Mouse (Mus musculus) 416B (cell line): ENCODE measurements around the gene Pole4.

Experiments
- DNase-seq: peaks from one replicate; pipeline ENCODE4 v3.0.0; 2011; ENCODE audit warnings: low read depth

Gene Pole4

DNA sequence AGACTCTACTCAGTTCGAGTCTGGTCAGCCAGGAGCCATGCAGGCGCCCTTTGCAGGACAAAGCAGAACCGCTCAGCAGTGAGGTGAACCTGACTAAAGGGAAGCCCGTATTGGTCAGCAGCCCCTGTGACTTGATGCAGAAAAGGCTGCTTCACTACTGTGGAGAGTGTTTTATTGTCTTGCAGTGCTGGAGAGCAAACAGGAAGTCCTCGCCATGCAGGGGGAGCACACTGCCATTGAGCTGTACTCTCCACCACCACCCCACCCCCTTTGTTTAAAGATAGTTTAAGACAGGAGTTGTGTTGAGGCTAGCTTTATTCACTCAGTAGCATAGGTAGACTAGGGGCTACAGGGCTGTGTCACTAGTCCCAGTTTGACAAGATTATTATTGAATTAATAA is at the start of gene Pole4:
Gene Pole4 (minus strand): TSS at position 145 of the 400 bp plus-strand sequence.
- no peak for DNase-seq

DNA sequence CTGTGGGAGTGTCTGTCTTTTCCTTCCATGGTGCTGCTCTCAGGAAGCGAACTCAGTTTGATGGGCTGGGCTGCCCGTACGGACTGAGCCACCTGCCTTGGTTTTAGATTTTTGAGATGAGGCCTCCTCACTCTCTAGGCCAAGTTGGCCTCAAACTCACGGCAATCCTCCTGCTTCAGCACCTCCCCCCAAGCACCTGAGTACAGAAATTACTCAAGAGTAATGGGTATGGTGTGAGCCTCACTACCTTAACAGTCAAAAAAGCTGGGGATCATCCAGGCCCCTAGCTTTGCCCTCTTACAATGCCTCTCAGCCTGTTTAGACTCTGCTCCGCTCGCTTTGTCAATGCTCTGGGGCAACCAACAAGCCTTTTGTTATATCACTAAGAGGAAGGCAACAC is 49.6 kb upstream of the Pole4 start:
- no peak for DNase-seq

DNA sequence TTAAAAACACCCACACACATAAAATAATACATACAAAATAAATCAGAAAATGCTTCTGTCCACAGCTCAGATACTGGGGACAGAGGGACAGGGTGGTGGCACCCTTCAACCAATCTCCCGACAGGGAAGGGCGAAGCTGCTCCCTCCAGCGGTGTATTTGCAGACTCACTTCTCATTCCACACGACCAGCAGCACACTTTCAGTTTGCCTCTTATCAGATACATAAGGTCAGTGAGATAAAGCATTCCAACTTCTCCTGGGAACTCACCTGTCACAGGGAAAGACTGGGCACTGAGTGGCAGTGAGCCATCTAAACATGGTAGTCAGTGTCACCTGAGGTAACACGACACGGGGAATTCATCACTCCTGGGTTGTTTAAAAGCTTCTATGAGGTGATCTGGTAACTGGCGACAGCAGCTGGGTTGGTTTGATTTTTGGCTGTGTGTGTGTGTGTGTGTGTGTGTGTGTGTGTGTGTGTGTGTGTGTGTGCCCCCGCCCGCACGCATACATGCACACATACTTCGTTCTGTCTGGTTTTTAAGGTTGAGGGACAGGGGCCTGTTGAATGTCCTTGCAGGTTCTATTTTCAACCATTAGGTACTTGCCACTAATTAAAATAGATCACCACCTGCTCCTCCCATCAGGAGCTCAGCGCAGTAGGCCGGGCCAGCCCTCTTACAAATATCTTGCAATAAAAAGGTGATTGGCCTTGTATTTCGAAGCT is 48.6 kb upstream of the Pole4 start:
- DNase-seq, result peak; percentile 69

DNA sequence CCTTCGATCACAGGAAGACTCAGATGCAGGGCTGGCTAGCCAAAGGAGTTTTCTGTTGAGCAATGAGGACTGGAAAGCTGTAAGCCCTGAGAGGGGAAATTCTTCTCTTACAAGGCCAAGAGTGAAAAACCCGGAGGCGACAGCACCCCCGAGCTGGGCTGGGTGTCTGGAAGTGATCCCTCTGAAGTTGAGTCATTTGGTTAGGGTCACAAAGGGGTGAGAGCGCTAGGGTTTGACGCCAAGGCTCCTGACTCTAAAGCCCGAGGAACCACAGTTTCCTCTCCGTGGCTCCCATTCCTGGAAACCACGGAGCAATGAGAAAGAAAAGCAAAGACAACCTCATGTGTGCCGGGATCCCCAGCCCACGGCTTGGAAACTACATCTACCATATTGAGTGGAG is 47.9 kb upstream of the Pole4 start:
- DNase-seq, result peak; percentile 67

DNA sequence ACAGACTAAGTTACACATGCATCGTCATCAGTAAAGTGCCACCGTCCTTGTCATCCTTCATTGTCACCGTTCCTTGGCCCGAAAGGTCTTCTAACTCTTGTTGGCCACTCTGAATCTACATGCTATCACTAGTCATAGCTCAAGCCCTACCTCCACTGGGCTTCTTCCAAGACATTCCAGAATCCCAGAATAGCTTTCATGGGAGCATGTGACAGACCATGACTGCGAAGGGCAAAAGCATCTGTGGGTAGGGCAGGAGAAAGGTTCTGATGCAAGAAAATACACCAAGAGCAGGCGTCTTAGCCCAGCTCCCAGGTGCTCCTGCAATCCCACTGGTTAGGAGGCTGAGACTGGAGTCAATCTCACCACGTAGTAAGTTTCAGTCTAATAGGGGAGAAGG is 46.6 kb upstream of the Pole4 start:
- DNase-seq, result no peak

DNA sequence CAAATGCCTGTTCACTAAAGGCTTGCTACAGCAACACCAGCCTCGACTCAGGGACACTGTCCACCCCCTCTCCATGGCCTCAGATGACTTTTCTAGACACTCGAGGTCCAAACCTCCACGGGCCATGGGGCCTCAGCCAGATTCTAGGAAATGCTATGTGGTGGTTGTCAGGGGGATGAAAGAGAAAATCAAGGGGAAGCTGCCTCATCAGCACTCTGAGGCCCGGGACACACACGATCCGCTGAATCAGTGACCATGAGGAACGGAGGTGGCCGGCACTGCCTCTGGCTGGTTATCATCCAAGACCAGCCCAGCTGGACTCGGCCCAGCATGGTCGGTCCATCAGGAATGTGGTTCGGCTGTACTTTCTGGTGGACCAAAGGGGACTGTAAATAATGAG is 45.9 kb upstream of the Pole4 start:
- no peak for DNase-seq

DNA sequence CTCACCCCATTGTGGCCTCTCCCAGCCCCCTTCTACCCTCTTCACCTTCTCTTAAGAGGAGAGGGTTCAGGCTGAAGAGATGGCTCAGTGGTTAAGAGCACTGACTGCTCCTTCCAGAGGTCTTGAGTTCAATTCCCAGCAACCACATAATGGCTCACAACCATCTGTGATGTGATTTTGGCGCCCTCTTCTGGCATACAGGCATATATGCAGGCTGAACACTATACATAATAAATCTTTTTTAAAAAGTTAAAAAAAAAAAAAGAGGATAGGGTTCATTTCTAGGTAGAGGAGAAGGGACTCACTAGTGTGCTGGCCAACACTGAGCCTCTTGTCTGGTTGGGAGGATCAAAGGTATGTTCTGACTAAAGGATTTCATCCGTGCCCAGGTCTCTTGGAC is 44.9 kb upstream of the Pole4 start:
- peak; percentile 39 for DNase-seq

DNA sequence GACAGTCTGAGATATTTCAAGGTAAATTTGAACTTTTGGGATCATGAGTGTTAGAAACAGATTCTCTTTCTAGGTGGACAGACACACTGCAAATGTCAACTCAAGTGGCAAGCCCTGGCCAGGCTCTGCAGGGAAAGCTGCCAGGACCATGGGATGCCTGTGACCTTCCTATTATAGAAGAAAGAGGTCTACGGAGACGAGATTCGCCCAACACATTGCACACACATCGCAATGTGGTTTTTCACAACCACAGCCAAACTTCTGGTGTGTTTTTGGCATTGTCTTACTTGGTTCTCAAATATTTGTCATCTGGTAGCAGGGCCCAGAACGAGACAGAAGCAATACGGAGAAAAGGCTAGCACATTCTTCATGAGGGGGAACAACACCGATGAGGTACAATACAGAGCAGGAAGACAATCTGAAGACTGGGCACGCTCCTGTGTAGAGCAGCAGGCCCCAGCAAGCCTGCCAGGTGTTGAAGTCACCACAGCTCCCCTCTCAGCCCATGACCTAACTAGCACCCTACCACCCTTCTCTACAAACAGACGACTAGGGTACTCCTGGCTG is 43.0 kb upstream of the Pole4 start:
- DNase-seq, result no peak

DNA sequence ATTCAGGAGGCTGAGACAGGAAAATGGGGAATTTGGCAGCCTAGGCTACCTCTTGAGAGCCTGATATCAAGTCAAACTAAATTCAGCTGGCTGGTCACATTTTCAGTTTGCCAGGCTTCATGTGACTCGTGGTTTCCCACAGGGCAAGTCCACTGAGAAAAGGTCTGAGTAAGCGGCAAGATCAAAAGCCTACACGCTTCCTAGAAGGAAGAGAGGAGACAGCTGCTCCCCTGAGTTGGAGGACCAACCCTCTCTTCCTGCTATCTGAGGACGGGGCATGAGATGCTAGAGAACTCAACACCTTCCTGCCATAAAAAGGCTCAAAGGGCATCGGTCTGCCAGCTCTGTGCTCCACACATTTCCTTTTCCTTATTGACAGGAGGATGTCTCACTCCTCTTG is 41.9 kb upstream of the Pole4 start:
- peak; percentile 83 for DNase-seq

DNA sequence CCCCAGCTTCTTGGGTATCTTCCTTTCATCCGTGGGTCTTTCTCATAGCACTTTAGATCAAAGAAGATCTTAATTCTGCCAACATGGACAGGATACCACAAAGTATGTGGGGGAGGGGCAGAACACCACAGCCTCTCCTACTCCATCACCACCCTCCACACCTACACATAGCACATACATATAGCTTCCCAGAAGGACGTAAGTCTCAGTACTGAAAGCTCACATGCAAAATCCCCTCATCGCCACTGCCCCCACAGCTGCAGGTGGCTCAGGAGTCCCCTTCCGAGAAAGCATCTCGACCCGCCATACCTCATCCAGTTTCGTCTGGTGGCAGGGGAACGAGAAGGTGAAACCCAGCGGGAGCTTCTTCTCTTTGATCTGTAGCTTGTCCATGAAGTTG is 39.4 kb upstream of the Pole4 start:
- DNase-seq, result no peak

DNA sequence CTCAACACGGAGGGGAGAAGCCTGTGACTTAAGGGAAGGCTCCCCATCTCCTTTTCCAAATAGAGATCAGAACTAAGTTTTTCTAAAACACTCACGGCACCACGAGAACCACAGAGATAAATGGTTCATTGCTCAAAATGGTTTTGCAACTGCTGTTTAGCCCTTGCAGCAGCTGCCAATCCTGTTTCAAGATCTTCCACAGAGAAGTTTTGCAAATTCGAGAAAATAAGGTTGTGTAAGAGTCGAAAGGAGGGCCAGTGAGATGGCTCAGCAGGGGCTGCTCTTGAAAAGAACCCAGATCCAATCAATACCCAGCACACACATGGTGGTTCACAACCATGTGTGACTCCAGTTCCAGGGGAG is 36.3 kb upstream of the Pole4 start:
- DNase-seq, result peak; percentile 72

DNA sequence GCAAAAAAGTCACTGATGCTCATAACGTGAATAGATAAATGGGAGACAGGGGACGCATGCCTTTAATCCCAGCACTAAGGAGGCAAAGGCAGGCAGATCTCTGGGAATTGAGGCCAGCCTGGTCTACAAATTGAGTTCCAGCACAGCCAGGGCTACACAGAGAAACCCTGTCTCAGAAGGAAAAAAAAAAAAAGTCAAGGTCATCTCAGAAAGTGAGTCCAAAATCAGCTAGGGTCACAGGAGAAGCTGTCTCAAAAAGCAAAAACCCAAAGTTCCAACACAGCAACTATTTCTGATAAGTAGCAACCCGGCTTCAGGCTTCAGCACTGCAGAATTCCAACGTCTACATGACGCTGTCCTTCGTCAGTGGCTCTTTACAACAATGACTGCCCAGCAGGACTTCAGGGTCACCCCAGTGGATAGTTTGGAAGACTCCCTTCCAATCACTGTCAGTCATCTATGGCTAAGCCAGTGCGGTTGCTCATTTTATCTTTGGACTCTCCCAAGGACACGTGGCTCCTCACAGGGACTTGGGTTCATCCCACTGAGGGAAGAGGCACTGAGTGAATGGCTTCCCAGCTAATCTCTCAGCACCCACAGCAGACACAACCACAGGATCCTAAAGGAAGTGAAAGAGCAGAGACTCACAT is 35.8 kb upstream of the Pole4 start:
- no peak for DNase-seq

DNA sequence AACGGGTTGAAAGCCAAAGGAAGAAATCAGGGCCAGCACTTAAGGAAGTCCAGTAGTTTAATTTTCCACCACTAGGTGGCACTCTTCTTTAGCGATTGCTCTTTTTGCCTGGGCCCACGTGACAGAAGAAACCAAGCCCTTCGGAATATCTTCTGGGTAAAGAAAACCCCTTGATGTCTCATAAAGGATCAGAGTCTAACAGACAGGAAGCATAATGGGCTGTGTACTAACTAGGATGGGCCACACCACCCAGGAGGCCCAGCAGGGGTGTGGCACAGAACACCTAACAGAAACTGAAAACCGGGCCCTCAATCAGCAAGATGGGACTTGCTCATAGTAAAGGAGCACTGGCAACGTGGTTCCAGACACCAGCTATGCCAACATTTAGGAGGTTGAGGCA is 35.1 kb upstream of the Pole4 start:
- DNase-seq, result peak; percentile 93

DNA sequence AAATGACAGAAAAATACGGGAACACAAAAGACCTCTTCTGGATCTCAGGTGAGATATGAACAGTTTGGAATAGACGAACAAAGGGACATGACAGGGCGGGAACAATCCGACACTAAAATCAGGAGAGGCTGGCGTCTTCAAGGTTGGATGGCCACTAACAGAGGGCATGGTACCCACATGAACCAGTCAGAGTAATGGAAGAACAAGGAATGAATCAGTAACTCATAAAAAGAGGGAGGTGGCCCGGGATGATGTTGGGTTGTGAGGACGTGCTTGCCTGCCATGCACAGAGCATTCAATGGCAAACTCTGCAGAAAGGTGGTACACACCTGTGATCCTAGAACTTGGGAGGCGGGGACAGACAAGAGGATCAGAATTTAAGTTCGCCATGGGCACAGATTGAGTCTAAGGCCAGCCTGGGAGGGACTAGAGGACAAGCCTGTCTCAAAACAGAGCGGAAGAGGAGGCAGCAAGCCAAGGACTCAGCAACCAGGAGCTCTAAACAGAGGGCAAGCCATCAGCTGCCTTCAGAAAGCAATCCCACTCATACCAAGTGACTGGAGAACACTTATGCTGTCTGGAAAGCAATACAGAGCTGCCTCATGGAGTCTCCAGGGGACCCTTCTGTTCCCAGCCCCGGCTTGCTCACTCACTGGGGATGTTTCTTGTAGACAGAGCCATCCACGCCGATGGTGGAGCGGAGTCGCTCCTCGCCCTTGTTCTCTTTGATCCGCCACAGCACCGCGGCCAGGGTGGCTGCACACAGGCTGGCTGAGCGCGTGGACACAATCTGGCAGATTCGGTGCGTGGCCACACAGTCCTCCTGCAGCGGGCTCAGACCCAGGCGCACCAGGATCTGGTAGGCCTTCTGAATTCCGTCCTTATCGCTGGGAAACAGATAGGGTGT is 32.7 kb upstream of the Pole4 start:
- no peak for DNase-seq

DNA sequence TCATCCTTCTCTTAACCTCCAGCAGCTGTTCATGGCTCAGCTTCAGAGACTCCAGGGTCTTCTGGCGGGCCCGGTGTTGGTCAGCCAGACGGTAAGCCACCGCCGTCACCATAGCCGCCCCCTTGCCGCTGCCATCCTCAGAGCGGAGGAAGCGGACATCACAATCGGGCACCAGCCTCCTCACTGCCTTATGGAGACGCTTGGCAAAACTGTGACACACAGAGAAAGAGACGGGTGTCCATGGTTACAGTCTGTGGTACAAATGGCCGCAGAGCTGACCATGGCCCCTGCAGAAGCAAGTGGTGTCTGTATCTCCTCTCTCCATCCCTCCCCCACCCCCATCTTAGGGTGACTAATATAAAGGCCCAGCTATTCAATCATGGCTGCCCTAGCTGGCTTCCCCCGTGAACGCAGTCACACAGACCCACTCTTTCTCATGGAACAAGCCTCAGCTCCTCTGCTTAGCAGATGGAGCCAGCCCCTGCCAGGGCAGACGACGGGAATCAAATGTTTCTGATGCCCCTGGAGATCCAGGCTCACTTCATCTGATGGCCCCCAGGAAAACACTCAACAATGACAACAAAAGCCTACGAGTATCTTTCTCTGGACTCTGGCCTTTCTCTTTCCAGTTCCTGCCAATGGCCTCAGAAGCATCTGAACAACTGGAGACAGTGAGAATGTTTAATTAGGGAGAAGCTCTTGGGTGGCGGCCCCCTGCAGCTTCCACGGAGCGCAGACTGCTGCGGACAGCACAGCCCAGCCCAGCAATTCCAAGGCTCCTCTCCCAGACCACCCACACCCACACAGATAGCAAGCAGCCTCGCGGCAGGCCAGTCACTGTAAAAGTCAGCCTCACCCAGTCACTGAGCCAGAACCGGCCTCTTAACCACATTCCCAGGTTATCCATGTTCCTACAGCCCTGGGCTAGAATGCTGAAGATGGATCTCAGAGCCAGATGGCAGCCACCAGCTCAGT is 31.7 kb upstream of the Pole4 start:
- no peak for DNase-seq

DNA sequence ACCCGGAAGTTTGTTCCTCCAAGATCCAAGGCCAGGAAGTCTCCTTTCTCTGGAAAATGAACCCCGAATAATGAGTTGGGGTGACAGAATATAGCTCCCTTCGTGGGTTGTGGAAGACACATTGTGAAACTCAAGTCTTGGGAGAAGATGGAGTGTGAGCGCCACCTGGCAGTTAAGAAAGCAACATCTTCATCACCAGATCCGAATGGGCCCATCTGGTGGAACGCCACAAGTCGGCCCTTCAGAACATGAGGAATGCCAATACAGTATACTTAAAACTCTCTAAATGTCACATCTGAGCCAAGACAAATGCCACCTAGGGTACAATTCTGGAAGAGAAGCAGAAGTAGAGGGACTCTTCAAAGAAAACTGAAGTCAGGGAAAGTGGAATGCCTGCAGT is 30.2 kb upstream of the Pole4 start:
- no peak for DNase-seq

DNA sequence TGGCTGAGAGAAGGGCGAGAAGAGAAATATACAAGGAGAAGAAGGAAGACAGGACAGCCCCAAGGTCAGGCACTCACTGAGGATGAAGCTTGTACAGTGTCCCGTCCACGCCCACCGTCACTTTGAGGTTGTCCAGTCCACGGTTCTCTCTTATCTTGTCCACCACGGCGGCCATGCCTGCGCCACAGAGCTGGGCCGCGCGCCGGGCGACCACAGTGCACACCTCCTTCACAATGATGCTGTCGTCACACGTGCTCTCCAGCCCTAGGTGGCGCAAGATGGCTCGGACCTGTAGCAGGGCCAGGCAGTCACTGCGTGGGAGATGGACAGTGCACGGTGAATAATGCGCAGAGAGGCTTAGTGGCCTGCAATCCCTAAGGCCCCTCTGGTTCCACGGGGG is 23.5 kb upstream of the Pole4 start:
- no peak for DNase-seq

DNA sequence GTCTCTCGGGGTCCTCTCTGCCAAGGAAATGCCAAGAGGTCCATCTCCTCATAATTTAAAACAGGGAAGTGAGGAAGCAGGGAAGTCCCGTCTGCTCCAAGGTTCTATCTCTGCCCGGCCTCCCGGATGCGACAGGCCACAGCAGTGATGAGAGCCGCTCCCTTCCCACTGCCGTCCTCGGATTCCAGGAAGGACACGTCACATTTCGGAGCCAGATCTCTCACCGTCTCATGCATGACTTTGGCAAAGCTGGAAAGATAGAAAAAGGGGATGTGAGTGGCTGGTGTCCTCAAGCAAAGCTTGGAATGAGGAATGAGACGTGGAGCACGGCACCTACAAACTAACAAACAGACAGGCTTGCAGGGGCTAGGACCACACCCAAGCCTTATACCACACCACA is 22.0 kb upstream of the Pole4 start:
- no peak for DNase-seq

DNA sequence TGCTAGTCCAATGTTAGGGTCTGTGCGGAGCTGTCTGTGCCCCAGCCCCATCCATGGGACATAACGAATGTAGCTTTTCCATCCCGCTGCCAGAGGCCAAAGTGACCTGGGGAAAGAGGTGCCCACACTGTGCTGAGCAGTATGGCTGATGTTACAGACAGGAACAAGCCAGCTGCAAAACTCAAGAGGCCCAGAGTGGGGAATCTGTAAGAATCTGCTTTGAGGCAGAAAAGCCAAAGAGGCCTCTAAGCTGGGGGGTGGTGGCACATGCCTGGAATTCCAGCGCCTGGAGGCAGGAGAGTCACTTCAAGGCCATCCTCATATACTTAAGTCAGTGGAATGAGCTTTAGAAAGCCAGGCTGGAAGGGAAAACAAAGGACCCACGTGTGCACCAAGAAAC is 18.2 kb upstream of the Pole4 start:
- no peak for DNase-seq

DNA sequence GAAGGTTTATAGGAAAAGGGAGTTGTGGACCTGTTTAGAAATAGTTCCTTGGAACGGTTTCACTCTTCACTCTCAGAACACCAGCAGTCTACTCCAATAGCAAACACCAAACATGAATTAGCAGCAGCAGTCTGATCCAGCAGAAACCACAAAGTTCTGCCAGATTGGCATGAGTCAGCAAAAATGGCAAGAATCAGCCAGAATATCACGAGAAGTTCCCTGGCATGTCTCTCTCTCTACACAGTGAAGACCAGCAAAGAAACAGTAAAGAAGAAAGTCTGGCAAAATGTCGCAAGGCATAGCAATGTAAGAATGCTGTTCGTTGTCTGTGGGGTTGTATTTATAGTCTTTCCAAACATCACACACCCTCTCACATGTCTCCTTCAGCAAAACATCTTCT is 11.0 kb upstream of the Pole4 start:
- peak; percentile 66 for DNase-seq

DNA sequence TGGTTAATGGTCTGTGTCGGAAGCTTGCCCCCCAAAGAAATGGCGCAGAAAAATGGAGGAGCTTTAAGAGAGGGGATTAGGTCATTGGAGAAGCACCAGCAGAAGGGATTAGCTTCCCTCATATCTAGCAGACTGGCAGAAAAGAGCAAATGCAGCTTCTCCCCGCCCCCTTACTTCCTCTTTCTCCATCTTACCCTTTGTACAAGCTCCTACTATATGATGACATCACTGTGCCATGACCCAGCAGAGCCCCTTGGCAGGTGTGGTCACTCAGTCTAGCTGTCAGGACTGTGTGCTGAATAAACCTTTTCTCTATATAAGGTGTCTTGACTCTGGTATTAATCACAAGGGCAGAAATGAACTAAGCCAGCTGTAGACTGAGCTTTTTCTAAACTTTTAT is 10.5 kb upstream of the Pole4 start:
- peak; percentile 78 for DNase-seq

DNA sequence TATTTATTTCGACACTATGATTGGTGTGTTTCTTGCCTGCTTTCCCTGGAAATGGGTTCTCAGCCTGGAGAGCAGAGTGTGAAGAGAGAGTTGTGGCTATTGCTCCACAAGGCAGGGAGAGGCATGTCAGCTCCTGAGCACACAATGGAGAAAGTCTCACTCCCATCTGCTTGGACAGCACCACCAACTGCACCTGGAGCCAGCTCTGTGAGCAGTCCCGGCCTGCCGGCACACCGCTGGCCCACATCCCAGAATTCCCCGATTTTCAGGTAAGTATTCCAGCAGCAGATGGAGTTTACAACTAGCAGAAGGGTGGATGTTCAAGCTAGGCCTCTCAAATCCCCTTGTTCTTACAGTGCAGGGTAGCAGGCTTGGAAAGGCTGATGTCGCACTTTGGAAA is 10.1 kb upstream of the Pole4 start:
- no peak for DNase-seq
